Mouse (Mus musculus) lung, postnatal 4 days (tissue): ENCODE results near the gene Nmnat2.

Experiments
- DNase-seq, 2 experiments: peaks; one replicate each; pipeline ENCODE4 v3.0.0; 2021

The Nmnat2 gene

DNA sequence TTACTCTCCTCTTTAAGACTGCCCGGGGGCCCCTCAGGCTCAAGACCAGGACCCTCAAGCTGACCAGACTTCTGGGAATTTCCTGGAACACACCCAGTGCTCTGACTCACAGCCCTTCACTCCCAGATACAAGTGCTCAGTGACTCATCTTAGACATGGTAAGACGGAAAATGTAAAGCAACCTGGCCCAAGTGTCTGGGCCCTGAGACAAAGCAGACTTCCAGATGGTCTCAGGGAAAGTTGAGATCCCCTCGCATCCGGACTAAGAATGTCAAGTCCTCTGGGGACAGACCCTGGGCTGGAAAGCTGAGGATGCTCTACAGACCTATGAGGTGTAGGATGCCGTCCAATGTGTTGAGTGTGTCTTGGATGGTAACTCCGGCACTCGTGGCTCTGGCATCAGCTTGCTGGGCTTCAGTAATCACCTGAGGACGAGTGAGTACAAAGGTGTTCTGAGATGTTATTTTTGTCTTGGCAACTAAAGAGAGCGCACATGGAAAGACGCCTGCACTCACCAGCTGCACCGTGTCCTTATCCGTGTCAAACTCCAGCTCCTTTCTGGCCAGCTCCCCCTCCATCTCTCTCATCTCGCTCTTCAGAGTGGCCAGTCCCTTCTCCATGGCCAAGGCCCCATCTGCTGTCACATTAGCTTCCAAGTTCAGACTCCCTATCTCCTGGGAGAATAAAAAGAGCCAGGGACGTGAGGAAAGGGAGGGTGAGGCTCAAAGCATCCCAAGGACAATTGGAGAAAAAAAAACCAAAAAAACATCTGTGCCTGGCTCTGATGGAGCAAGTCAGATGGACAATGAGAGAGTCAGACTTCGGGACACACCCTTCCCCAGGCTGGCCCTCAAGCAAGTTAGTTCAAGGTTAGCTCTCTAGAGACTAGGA lies 171.9 kb downstream of the Nmnat2 start:
- peak in 1 of 2 experiments; percentile 51 for DNase-seq

DNA sequence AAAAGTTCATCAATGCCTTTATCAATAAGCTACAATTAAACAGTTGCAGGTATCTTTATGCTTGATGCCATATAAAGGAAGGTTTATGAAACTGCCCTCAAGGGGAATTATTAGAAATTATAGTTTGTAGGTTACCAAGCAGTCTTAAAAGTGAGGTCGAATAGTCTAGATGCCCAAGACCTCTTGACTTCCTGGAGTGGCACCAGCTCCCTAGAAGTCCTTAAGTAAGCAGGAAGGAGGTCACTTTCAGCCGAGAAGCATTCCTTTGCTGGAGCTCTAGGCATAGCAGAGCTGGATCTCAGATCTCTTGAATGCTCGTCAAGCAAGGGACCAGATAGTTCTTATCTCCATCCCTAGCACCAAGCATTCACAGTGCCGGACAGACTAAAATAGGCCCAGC lies 172.8 kb downstream of the Nmnat2 start:
- DNase-seq, result peak in 1 of 2 experiments; percentile 25

DNA sequence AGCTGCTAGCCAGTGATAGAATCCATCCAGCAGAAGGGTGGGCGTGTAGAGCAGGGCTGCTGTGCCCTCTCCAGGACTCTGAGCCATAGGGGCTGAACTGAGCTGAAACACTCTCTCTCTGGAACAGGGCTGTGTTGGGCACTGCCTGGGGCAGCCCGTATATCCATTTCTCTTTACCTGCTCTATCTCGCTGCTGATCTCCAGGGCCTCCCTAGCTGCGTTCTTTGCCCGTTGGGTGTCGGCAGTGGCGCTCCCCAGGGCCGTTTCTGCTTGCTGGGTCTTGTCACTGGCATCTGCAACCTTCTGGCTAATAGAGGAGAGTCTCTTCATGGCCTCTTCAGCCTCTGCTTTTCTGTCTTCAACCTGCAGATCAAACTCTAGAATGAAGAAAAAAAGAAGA lies 174.0 kb downstream of the Nmnat2 start:
- DNase-seq, result no peak

DNA sequence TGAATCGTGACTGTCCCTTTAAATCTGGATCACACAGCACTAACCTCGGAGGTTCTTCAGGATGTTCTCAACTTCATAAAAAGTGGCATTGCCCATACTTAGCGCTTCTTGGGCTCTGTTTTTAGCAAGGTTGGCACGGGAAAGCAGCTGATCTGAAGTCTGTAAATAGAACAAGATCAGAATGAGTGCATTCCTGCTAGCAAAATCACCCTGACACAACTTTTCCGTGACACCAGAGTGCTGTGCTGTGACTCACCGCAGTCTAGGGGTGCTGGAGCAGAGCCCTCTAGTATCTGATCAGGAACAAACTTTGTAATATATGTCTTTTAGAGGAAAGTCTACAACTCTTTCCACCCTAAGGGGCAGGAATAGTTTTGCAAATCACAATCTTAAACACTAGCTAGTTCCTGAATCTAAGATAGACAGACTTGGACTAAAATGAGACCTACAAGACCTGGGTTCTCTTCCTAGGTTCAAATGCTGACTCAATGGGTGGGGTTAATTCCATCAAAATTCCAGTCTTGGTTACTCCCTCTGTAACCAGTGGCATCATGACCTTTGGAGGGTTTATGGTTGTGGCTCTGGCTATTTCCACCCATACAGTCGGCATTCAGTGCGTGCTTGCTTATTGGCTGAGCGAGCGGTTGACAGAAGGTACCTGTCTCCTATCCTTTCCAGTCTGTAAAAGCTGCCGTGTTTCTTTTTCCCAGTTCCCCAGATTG lies 175.4 kb downstream of the Nmnat2 start:
- DNase-seq, result peak; percentile 46 to 65

DNA sequence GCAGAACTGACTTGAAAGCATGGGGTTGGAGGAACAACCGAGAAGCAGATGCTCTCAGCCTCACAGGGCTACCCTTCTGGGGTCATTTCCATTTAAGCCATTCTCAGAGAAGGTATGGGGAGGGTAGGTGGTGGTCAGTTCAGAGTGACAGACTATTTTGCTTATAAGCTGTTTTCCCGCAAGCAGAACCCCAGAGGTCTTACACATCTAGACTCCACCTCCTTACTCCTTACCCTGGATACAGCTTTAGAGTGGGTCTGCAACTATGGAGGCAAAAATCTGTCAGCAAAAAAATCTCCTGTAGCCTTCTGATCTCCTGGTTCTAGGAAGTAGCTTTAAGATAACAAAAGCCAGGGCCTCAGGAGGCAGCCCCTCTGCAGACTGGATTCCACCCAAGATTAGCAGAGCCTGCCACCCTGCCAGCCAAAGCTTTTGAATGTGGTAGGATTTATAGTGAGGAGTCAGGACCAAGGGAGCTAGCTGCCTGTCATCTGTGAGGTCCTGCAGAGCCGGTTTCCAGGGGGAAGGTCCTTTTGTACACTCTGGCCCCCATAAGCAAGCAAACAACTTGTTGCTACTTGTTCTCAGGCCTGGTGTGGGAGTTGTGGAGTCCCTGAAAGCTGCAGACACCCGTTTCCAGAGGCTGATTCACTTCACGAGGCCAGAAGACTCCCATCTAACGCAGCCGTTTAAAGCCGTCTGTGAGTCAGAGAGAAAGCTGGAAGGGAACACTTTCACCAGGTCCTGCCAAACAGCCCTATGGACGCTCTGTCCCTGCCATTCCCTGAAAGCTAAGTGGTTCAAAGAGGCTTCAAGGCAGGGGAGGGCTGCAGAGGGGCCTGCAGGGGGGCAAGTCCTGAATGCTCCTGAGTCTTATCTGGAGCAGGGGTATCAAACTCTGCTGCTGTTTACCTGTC lies 179.3 kb downstream of the Nmnat2 start:
- peak; percentile 24 to 69 for DNase-seq

DNA sequence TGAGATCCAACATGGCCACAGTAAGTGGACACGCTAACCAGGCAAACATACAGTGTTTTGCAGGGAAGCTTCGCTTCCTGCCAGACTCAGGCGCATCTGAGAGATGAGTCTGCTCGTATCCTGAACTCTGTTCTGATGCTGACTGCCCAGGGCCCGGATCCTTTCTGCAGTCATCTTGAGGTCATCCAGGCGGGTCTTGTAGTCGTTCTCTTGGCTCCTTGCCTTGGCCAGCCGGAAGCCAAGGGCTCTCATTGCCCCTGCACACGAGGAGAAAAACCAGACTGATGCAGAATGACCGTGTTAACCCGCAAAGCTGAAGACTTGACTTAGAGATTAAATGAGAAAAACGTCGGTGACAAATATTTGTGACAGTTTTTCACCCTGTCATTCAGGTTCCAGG lies 181.9 kb downstream of the Nmnat2 start:
- DNase-seq, result peak in 1 of 2 experiments; percentile 57

DNA sequence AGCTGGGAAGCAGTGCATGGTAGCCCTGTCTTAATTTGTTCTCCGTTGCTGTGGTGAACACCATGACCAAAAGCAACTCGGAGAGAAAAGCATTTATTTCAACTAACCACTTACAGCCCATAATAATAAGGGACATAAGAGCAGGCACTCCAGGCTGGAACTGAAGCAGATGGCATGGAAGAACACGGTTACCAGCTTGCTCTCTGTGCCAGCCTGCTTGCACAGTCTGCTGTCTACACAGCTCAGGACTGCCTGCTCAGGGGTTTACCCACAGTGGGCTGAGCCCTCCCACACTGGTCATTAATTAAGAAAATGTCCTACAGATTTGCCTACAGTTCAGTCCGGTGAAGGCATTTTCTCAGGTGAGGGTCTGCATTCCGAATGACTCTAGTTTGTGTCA lies 183.7 kb downstream of the Nmnat2 start:
- no peak for DNase-seq

DNA sequence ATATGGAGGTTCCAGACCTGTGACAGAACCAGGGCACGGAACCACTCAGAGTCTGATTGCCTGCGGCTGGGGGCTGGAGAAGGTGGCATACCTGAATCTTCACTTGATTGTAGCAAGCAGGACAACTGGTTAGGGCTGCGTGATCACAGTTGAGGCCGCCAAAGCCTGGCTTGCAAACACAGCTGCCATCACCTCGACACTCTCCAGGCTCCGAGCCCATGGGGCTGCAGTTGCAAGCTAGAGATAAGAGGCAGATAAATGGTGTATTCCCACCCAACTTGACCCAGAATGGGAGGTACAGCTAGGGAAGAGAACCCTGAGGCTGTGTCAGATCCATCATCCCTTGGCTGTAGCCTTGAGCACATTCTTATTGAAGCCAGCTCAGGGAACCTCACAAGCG lies 184.8 kb downstream of the Nmnat2 start:
- no peak for DNase-seq

DNA sequence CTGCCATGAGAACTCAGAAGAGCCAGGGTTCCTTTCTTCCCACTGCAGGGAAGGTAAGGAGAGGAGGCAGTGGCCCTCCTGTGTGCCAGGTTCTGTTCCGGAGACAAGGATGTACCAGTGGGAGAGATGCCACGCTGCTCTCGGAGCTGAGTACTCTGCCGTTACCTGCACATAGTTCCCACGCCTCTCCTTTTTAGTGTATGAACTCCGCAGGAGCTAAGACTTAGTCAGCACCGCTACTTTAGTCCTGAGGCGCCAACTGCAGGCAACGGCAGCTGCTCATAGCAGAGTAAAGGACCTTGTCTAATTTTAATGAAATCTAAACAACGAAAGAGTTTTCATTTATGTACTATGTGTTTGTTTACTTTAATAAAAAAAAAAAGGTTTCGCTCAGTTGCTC lies 185.5 kb downstream of the Nmnat2 start:
- no peak for DNase-seq

DNA sequence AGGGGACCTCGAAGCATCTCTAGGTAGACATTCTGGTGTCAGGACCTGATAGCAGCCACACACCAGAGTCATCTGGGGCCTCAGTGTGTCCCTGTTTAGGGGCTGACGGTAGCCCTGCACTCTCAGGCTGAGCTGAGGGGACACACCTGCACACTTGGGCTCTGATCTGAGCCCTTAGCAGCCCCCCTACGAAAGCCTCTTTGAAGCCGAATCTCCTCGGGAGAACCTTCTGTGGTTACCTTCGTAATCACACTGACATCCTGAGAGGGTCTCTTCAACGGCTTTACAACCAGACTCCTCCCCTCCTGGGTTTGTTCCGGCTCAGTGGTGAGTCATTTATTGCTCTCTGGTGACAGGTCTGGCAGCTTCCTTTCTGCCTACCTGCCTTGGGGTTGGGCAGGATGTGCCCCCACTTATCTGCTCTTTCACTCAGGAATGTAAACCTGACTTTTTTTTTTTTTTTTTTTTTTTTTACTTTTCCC lies 186.0 kb downstream of the Nmnat2 start:
- peak; percentile 42 to 69 for DNase-seq

DNA sequence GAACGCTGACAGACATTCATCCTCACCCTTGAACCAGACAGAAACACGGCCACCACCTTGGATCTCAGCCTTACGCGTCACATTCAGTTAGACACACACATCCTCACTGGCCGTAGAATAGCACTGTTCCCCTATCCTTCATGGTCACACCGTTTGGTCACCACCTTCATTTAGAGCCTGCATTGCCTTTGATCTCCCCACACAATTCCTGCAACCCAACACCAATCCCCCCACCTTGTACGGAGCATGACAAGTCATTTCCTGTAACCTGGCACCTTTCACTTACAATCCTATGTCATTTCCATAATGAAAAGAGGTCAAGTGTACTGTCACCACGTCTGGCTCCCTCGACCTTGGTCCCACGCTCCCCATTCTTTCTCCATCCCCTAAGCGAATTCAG lies 189.2 kb downstream of the Nmnat2 start:
- no peak for DNase-seq

DNA sequence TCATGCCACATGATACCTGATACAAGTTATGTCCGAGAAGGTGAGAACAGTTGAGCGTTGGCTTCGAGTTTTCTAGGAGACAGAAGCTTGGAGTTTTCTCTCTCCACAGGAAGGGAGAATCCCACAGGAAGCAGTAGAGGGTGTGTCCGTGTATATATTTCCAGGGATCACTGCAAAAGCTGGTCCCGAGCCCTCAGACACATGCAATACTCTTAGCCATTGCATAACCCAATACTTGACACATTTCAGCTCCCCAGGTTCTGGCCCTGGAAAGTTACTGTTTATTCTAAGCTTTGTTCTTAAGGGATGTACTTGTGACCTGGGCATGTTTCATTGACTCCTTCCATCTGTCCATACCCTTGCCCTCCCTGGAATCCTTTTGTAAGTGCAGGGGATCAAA lies 191.0 kb downstream of the Nmnat2 start:
- DNase-seq, result no peak

DNA sequence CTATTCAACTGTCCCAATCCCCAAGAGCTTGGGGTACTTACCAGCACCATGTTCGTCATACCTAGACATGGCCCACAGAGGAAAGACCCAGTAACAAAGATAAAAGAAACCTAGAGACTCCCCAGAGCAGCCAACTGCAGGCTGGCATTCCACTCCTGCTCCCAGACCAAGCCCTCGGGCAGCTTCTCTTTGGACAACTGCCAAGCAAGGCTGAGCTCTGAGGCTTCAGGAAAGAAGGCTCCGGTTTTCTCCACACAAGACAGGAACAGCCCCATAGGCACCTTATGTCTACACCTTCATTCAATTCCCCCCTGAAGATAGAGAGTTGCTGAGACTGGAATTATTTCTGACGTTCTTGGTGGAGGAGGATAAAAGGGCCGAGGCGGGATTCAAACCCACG lies 197.8 kb downstream of the Nmnat2 start:
- DNase-seq, result no peak

DNA sequence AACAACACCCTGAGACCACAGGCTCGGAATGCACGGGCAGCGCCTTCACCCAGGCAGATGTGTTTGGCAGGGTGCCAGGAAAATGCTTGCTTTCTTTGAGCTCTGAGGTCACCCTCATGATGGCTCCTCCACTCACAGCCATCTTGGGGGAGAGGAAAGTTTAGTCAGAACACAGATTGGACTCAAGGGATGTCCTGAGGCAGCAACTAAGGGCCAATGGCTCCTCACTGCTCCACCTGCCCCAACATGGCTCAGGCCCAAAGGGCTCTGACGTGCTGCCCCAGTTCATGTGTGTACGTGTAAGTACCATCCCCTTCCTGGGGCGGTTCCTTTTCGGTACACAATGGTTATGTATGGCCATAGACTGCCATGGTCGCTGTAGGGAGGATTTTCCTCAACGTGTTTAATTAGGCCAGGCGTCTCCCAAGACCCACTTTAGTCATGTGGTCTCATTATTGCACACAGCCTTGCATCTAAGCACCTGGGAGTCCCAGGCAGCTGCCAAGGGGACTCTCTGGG lies 198.9 kb downstream of the Nmnat2 start:
- DNase-seq, result peak; percentile 59 to 64

DNA sequence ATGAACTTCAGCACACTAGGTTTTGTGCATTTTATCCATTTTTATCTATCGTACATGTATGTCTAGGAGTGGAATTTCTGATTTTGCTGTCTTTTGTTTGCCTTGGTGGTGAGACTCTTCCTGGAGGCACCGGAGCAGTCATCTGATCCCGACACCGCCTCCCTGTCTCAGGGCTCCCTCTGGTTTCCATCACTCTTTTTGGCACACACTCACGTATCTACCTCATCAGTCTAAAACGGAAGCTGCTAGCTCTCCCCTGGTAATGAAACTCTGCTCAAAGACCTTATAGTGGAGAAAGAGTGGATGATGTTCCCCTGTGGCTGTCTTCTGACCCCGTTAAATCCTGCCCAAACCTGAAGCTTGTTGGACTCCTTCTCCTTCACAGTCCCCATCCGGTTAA lies 200.6 kb downstream of the Nmnat2 start:
- no peak for DNase-seq

DNA sequence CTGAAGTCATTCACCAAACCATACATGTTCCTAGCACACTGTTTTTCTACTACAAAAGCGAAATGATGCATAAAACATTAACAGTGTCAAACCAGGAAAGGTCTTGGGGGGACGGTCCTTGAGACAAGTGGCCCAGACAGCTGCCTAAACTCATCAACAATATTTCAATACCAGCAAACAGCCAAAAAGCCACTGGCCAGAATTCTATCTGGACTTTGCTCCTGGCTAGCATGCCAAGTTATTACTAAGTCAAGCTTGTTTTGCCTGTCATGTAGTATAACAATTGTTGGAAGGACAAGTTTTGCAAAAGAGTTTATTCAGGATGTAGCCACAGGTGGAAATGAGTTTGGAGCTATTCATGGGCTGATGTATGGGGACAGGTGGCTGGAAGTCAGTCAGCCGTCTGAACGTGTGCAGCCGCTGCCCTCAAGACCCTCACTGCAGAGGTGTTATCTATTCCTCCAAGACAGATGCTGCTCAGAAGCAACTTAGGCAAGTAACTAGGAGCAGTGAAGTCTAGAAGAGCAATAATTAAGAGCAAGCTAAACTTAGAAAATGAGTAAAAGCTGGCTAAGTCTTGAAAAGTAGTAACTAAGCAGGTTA lies 202.3 kb downstream of the Nmnat2 start:
- DNase-seq, result no peak

DNA sequence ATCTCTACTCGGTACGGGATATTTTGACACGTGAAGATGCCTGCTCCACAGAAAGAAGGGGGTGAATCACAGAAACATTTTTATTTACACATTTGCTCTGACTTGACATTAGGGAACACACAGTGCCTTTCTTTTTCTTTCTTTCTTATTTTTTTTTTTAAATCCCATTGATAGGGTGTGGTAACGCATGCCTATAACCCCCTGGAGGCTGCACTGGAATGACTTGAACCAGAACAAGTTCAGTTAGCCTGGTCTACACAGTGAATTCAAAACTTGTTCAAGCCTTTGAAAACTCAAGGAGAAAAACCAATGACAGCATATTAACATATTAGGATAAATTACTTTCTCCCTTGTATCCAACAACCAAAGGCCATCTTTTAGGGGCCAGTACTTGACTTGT lies 204.3 kb downstream of the Nmnat2 start:
- no peak for DNase-seq

DNA sequence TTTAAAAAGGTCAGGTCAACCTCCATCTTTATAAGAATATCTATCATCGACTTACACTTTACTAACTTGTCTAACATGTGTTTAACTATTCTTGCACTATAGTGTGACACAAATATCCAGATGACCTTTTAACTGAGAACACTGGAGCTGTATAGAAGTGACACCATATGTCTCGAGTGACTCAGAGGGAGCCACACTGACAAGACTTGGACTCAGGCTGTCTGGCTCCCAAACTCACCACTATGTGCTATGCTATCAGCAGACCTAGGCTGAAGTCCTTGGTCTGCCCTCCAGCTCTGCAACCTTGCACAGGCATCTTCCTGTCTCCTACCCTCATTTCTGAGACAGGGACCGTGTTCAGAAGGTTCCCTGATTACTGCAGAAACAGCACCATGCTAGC lies 209.0 kb downstream of the Nmnat2 start:
- no peak for DNase-seq

DNA sequence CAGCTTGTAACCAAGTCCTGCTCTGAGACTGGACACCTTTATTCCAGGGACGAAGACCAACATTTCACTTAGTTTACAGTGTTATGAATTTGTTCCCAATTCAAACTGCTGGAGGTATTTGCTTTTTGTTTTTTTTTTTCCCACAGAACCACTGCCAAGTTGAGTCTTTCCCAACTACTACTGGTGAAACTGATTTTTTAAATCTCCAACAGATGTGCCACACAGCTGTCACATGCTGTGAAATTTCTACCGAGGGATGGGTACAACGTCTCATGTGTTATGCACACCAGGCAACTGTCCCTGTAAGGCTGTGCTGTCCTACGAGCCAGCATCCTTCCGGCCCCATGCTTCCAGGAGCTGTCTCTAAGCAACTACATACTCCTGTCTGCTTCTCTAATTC lies 213.5 kb downstream of the Nmnat2 start:
- DNase-seq, result no peak
